In the genomic region with DNA sequence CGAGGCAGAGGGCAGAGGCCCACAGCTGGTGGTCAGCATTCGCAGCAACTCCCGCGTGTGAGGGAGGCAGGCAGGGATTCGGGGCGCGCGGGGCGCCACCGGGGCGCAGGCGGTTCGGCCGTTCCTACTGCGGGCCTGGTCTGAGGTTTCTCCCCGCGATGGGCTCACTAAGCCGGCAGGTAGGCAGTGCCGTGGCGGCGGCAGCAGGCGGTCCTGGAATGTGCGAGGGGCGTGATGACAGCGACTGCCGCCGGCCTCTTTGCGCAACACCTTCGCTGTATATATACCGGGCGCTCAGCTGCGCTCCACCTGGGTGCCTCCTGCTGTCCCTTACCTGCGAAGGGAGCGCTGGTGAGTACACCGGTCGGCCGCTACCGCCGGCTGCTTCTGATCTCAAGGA, we compare ENCODE assay signal across 8 mouse cellular contexts. TPM values are rescaled to one million over a fixed set of nuclear protein-coding genes. Genes with fewer than 3 reads are reported as not detected.
DNase-seq lines count a peak whose midpoint lies in the region; ATAC-seq and TF ChIP-seq lines count a peak whose summit lies in the region.

No protein-coding gene starts in this region.

- 0 out of 2 replicates have a peak, but pooled peaks cover 3% of the 10 kb centered on the region for H3K27me3 ChIP-seq in intestine, postnatal 0 days (replicated peaks; ENCODE audit: control insufficient read depth, insufficient read depth, low read length)
- peaks cover 13% of the 10 kb centered on the region for H3K27me3 ChIP-seq in liver, embryonic 16.5 days (ENCODE audit: control insufficient read depth, insufficient read depth, low read depth, low read length)
- peaks cover 33% of the 10 kb centered on the region for H3K27me3 ChIP-seq in neural tube, embryonic 15.5 days (replicated peaks)

- peak; percentile 78 for ATAC-seq in intestine, postnatal 0 days
- ATAC-seq in liver, embryonic 16.5 days (ENCODE audit: low read depth) = peak; percentile 83
- peak; percentile 69; the same call in 1 of the 2 replicates for ATAC-seq in neural tube, embryonic 15.5 days (ENCODE audit: low FRiP score)
- ATAC-seq in monocyte, adult 5-6 weeks (replicated peaks; ENCODE audit: insufficient number of reproducible peaks, low FRiP score, low TSS enrichment, poor library complexity, severe bottlenecking) = no peak

- DNase-seq in cerebellum, postnatal 25 days = peak; percentile 32 to 45
- no peak for DNase-seq in cerebellum, adult 11 months
- peak; percentile 22 for DNase-seq in embryo, embryonic 9.5 days (ENCODE audit: extremely low spot score)
- no peak for DNase-seq in layer of hippocampus, adult 18-20 months (ENCODE audit: low spot score in 2 of 2)

- H3K9me3 ChIP-seq in intestine, postnatal 0 days (ENCODE audit: control insufficient read depth) = no peaks in the 10 kb centered on the region
- H3K9me3 ChIP-seq in liver, embryonic 16.5 days (replicated peaks; ENCODE audit: control insufficient read depth, low read length) = no peaks in the 10 kb centered on the region
- H3K9me3 ChIP-seq in neural tube, embryonic 15.5 days (replicated peaks) = no peaks in the 10 kb centered on the region

- H3K9ac ChIP-seq in intestine, postnatal 0 days (ENCODE audit: low read depth, low read length) = peak overlapping the region; percentile 57
- H3K9ac ChIP-seq in liver, embryonic 16.5 days (ENCODE audit: low read depth, low read length) = peak overlapping the region; percentile 31; the same call in 1 of the 2 replicates
- peak overlapping the region; percentile 48 for H3K9ac ChIP-seq in neural tube, embryonic 15.5 days (replicated peaks)

- peak overlapping the region; percentile 89 for H3K27ac ChIP-seq in intestine, postnatal 0 days (ENCODE audit: low read depth, low read length)
- no peak overlapping the region for H3K27ac ChIP-seq in liver, embryonic 16.5 days (ENCODE audit: low read length)
- no peak overlapping the region for H3K27ac ChIP-seq in neural tube, embryonic 15.5 days (replicated peaks)

- no peaks in the 10 kb centered on the region for H3K36me3 ChIP-seq in intestine, postnatal 0 days (ENCODE audit: control insufficient read depth, insufficient read depth)
- H3K36me3 ChIP-seq in liver, embryonic 16.5 days (ENCODE audit: control insufficient read depth, insufficient read depth) = no peaks in the 10 kb centered on the region
- no peaks in the 10 kb centered on the region for H3K36me3 ChIP-seq in neural tube, embryonic 15.5 days

- peak; percentile 51 for TF ChIP-seq CTCF in intestine, postnatal 0 days (IDR thresholded peaks at IDR 0.05; ENCODE audit: low read depth)

- H3K4me2 ChIP-seq in intestine, postnatal 0 days (replicated peaks; ENCODE audit: low read depth) = peak overlapping the region; percentile 71
- H3K4me2 ChIP-seq in liver, embryonic 16.5 days (ENCODE audit: low read depth, low read length) = peak overlapping the region; percentile 50
- peak overlapping the region; percentile 82 for H3K4me2 ChIP-seq in neural tube, embryonic 15.5 days

- peak overlapping the region; percentile 44 for H3K4me3 ChIP-seq in intestine, postnatal 0 days (ENCODE audit: low read depth, low read length)
- peak overlapping the region; percentile 38 for H3K4me3 ChIP-seq in liver, embryonic 16.5 days (ENCODE audit: low read depth, low read length)
- peak overlapping the region; percentile 40 for H3K4me3 ChIP-seq in neural tube, embryonic 15.5 days (replicated peaks)

- under 1% methylated on average over 39 of the region's 39 CpGs for WGBS in intestine, postnatal 0 days
- 3% methylated on average over 39 of the region's 39 CpGs for WGBS in liver, embryonic 16.5 days (ENCODE audit: insufficient replicate concordance)
- 2% methylated on average over 39 of the region's 39 CpGs for WGBS in neural tube, embryonic 15.5 days

- 0 out of 2 replicates have a peak, but pooled peaks cover 8% of the 10 kb centered on the region for H3K4me1 ChIP-seq in intestine, postnatal 0 days (replicated peaks; ENCODE audit: control insufficient read depth, insufficient read depth, low read length)
- no peaks in the 10 kb centered on the region for H3K4me1 ChIP-seq in liver, embryonic 16.5 days (ENCODE audit: control insufficient read depth, low read depth, low read length)
- H3K4me1 ChIP-seq in neural tube, embryonic 15.5 days = peaks cover 7% of the 10 kb centered on the region

RNA-seq across cellular contexts. Expression of gene Slc34a2, which starts 11.2 kb away (rescaled TPM):
- polyA plus RNA-seq in intestine, postnatal 0 days (2015; fragmentation: Nextera tagmentation; extraction: Ambion mirVana) = 132 and 161 TPM in 2 replicates
- 0.07 and 0.21 TPM in 2 replicates for polyA plus RNA-seq in liver, embryonic 16.5 days (2015; fragmentation: Nextera tagmentation; extraction: Ambion mirVana)
- 0.09 TPM in 1 of 2 replicates, not detected in the other for polyA plus RNA-seq in neural tube, embryonic 15.5 days (2015; fragmentation: Nextera tagmentation; extraction: Ambion mirVana)
- total RNA-seq in monocyte, adult 5-6 weeks (2017) = not detected in 3 replicates
- not detected for total RNA-seq in layer of hippocampus, adult 18-20 months (2021)

Comparison
In these comparisons a context has a peak if more than half of its experiments do, and no peak if none do; other contexts are left out.
1. DNase-seq: peak in cerebellum, postnatal 25 days (2 of 2) and embryo, embryonic 9.5 days (single experiment); none in cerebellum, adult 11 months (single experiment) and layer of hippocampus, adult 18-20 months (0 of 2).
2. RNA of gene Slc34a2, which starts 11.2 kb away (polyA plus RNA-seq): 132 to 161 TPM in intestine, postnatal 0 days; 0.07 to 0.21 TPM in liver, embryonic 16.5 days and 0.09 TPM in neural tube, embryonic 15.5 days; every median in the first group is over 100 times any median in the second.
3. Peak in every context shown above with its lines, with median percentiles within 50 percentile points of each other: H3K4me2 ChIP-seq, H3K4me3 ChIP-seq and H3K9ac ChIP-seq.